Mouse (Mus musculus) gastrocnemius, postnatal 4 days (tissue): ENCODE results near the gene Opn3. TPM values are rescaled to one million over a fixed set of nuclear protein-coding genes. Genes with fewer than 3 reads are reported as not detected.

Experiments
- DNase-seq, 2 experiments: peaks; one replicate each; pipeline ENCODE4 v3.0.0; 2021 to 2022; ENCODE audit warnings: low spot score in 2 of 2, mixed read lengths in 2 of 2
- total RNA-seq, 2 experiments: library from RNA; stranded (reverse); gene quantifications; 2 replicates each; pipeline ENCODE4 v1.2.3; 2021

Gene Opn3
- total RNA-seq, 2 experiments from 2014 or later, result 5.4 to 7.5 TPM

- DNase-seq, result no peak
Observed at GRCm38 (mm10) chr1:175668666-175669405, 23.7 kb downstream of the Opn3 start.

- DNase-seq, result no peak
Observed at GRCm38 (mm10) chr1:175659900-175660299, 32.7 kb downstream of the Opn3 start.

- DNase-seq, result no peak
Observed at GRCm38 (mm10) chr1:175648615-175649014, 44.0 kb downstream of the Opn3 start.

- DNase-seq, result no peak
Observed at GRCm38 (mm10) chr1:175646952-175647351, 45.6 kb downstream of the Opn3 start.

- DNase-seq, result no peak
Observed at GRCm38 (mm10) chr1:175643496-175644265, 48.9 kb downstream of the Opn3 start.

- DNase-seq, result no peak
Observed at GRCm38 (mm10) chr1:175640435-175641150, 52.0 kb downstream of the Opn3 start.

- no peak for DNase-seq
Observed at GRCm38 (mm10) chr1:175639072-175639471, 53.5 kb downstream of the Opn3 start.

GRCm38 (mm10) chr1:175637677-175638076 lies 54.9 kb downstream of the Opn3 start:
- no peak for DNase-seq

- no peak for DNase-seq
Observed at GRCm38 (mm10) chr1:175632470-175632869, 60.1 kb downstream of the Opn3 start.

GRCm38 (mm10) chr1:175631721-175632221 lies 60.8 kb downstream of the Opn3 start:
- no peak for DNase-seq

- DNase-seq, result no peak
Observed at GRCm38 (mm10) chr1:175631080-175631479, 61.5 kb downstream of the Opn3 start.

- DNase-seq, result no peak
Observed at GRCm38 (mm10) chr1:175630345-175630744, 62.2 kb downstream of the Opn3 start.

- no peak for DNase-seq
Observed at GRCm38 (mm10) chr1:175629248-175629647, 63.3 kb downstream of the Opn3 start.

GRCm38 (mm10) chr1:175625990-175626692 lies 66.4 kb downstream of the Opn3 start:
- no peak for DNase-seq

GRCm38 (mm10) chr1:175625257-175625879 lies 67.2 kb downstream of the Opn3 start, which contains the start of gene Fh1:
Fh1 (minus strand) TSS chr1:175625635.
- DNase-seq, result peak; percentile 81 to 95

GRCm38 (mm10) chr1:175623656-175624055 lies 68.9 kb downstream of the Opn3 start:
- DNase-seq, result no peak

- DNase-seq, result no peak
Observed at GRCm38 (mm10) chr1:175619814-175620431, 72.7 kb downstream of the Opn3 start, which contains the start of gene Kmo. Kmo (plus strand) TSS chr1:175620381.

GRCm38 (mm10) chr1:175614992-175615391 lies 77.6 kb downstream of the Opn3 start:
- no peak for DNase-seq
